Mouse (Mus musculus): ENCODE data around the gene Kdm2a. TPM values are rescaled to one million over a fixed set of nuclear protein-coding genes. Genes with fewer than 3 reads are reported as not detected.

Kdm2a gene
- polyA plus RNA-seq, 1 experiment = not detected

DNA sequence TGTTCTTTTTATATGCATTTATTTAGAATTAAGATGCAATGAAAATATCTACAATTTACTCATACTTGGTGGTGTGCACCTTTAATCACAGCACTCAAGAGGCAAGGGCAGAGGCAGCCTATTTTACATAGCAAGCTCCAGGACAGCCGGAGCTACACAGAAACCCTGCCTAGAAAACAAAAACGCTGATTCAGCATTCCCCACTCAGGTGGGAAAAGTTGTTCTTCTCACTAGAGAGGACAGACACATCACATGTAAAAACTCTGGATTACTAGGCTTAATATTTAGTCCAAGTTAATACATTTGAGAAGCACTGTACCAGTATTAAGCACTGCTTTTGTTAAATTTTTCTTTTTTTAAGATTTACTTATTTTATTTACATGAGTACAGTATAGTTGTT lies 48.6 kb downstream of the Kdm2a start:
- 92% methylated on average over 2 of the region's 2 CpGs for WGBS
- TF ChIP-seq POLR2A (IDR thresholded peaks at IDR 0.05; ENCODE audit: insufficient read depth, low read depth, low read length) = no peak
- TF ChIP-seq CTCF (IDR thresholded peaks at IDR 0.05; ENCODE audit: insufficient read depth, low read depth, low read length) = no peak
- H3K4me3 ChIP-seq (ENCODE audit: insufficient read depth, low read depth, low read length) = no peak overlapping the region
- no peak overlapping the region for H3K27ac ChIP-seq (ENCODE audit: insufficient read depth, low read depth, low read length)
- no peaks in the 10 kb centered on the region for H3K4me1 ChIP-seq (ENCODE audit: control insufficient read depth, insufficient read depth, low read length)

DNA sequence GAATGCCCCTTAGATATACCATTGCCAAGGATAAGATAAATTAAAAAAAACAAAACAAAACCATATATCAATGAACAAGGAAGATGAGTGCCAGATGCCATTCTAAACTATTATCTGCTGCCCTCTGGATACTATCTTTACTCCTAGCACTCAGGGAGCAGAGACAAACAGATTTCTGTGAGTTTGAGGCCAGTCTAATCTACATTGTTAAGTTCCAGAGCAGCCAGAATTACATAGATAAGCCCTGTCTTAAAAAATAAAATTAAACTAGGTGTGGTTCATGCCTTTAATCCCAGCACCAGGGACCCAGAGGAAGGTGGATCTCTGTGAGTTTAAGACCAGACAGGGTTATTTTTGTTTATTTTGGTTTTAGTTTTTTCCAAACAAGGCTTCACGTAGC lies 51.6 kb downstream of the Kdm2a start:
- no peaks in the 10 kb centered on the region for H3K4me1 ChIP-seq (ENCODE audit: control insufficient read depth, insufficient read depth, low read length)
- no peak overlapping the region for H3K27ac ChIP-seq (ENCODE audit: insufficient read depth, low read depth, low read length)
- 88% methylated on average over 1 of the region's 1 CpGs for WGBS
- no peak overlapping the region for H3K4me3 ChIP-seq (ENCODE audit: insufficient read depth, low read depth, low read length)
- TF ChIP-seq CTCF (IDR thresholded peaks at IDR 0.05; ENCODE audit: insufficient read depth, low read depth, low read length) (no peak), POLR2A (IDR thresholded peaks at IDR 0.05; ENCODE audit: insufficient read depth, low read depth, low read length) (no peak)

DNA sequence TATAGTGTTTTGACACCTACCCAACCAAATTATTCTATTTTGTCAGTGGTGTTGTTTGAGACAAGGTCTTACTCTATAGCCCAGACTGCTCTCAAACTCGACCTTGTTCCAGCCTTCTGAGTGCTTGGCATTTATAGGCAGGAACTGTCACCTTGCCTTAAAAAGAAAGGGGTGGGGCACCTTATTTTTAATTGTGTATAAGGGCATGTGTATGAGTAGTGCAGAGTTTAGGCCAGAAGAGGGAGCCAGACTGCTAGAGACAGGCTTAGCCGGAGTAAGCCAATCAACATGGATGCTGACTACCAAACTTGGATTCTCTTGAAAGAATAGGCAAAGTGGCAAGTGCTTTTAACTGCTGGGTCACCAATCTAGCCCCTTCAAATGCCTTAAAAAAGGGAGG lies 59.9 kb downstream of the Kdm2a start:
- Histone ChIP-seq H3K4me3 (ENCODE audit: insufficient read depth, low read depth, low read length) (no peak overlapping the region), H3K4me1 (ENCODE audit: control insufficient read depth, insufficient read depth, low read length) (no peaks in the 10 kb centered on the region), H3K27ac (ENCODE audit: insufficient read depth, low read depth, low read length) (no peak overlapping the region)
- WGBS = 16% methylated on average over 2 of the region's 2 CpGs
- TF ChIP-seq POLR2A (IDR thresholded peaks at IDR 0.05; ENCODE audit: insufficient read depth, low read depth, low read length) (no peak), CTCF (IDR thresholded peaks at IDR 0.05; ENCODE audit: insufficient read depth, low read depth, low read length) (no peak)

DNA sequence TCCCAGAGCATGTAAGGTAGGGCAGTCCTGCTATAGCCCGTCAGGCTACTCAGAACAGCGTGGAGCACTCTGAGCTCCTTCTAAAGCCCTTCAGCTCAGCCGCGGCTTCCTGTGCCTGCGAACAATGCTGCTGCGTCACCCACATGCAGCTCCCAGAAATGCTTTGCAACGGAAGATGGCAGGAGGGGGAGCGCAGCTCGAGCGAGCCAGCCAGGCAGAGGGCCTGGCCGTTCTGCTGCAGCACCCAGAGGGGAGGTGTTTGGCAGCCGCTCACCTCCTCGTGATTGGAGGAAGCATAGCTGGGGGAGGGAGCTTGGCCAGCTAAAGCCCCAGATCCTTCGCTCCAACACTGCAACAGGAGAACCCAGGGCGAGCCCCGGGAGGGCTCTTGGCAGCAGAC lies 64.3 kb downstream of the Kdm2a start:
- TF ChIP-seq CTCF (IDR thresholded peaks at IDR 0.05; ENCODE audit: insufficient read depth, low read depth, low read length) (no peak), POLR2A (IDR thresholded peaks at IDR 0.05; ENCODE audit: insufficient read depth, low read depth, low read length) (peak; percentile 48)
- under 1% methylated on average over 16 of the region's 16 CpGs for WGBS
- Histone ChIP-seq H3K27ac (ENCODE audit: insufficient read depth, low read depth, low read length) (peak overlapping the region; percentile 45), H3K4me1 (ENCODE audit: control insufficient read depth, insufficient read depth, low read length) (peaks cover 5% of the 10 kb centered on the region; the same call in 1 of the 2 replicates), H3K4me3 (ENCODE audit: insufficient read depth, low read depth, low read length) (peak overlapping the region; percentile 51)

DNA sequence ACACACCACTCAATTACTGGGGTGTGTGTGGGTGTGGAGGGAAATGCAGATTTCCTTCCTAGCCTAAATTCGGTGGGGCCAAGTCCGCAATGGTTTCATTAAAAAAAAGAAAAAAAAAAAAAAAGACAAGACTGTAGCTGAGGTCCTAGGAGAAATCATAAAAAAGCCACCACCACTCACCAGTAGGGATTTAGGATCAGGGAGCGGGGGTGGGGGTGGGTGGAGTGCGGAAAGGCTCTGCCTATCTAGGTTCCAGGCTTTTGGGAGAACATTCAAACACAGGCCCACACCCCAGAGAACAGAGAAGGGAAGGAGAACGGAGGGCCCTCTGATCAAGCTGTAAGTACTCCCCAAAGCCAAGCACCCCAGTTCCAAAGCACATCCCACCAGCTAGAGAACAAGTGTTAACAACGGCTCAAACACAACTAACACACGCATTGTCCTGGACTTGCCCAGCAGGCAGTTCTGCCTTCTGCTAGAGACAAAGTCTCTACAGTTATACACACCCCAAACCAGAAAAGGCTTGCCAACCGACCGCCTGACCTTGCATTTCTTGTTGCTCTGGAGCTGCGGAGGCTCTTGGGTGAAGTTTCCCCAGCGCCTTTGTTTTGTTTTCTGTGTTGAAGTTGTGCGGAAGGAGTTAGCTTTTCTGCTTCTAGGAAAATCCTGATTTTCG lies 64.8 kb downstream of the Kdm2a start:
- WGBS = under 1% methylated on average over 13 of the region's 13 CpGs
- peak overlapping the region; percentile 51 for H3K4me3 ChIP-seq (ENCODE audit: insufficient read depth, low read depth, low read length)
- TF ChIP-seq CTCF (IDR thresholded peaks at IDR 0.05; ENCODE audit: insufficient read depth, low read depth, low read length) (no peak), POLR2A (IDR thresholded peaks at IDR 0.05; ENCODE audit: insufficient read depth, low read depth, low read length) (no peak)
- peak overlapping the region; percentile 45 for H3K27ac ChIP-seq (ENCODE audit: insufficient read depth, low read depth, low read length)
- H3K4me1 ChIP-seq (ENCODE audit: control insufficient read depth, insufficient read depth, low read length) = peaks cover 5% of the 10 kb centered on the region; the same call in 1 of the 2 replicates

DNA sequence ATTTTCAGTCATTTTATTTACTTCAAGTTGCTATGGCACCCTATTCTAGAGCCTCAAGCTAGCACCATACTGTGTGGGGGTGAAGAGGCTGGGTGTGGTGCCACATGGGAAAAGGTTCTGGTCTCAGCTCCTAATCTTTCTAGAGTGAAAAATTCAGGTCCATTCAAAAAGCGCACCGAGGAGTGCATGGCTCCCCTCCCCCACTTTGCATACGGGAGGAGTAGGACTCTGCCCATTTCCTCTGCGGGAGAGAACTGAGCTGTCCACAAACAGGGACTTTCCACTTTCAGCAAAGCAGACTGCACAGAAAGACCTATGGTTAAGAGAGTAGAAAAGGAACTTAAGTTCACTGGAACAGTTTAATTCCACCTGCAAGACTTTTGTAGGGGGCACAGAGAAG lies 65.4 kb downstream of the Kdm2a start:
- under 1% methylated on average over 4 of the region's 4 CpGs for WGBS
- H3K27ac ChIP-seq (ENCODE audit: insufficient read depth, low read depth, low read length) = no peak overlapping the region
- TF ChIP-seq CTCF (IDR thresholded peaks at IDR 0.05; ENCODE audit: insufficient read depth, low read depth, low read length) (no peak), POLR2A (IDR thresholded peaks at IDR 0.05; ENCODE audit: insufficient read depth, low read depth, low read length) (no peak)
- peak overlapping the region; percentile 51 for H3K4me3 ChIP-seq (ENCODE audit: insufficient read depth, low read depth, low read length)
- peaks cover 5% of the 10 kb centered on the region; the same call in 1 of the 2 replicates for H3K4me1 ChIP-seq (ENCODE audit: control insufficient read depth, insufficient read depth, low read length)

DNA sequence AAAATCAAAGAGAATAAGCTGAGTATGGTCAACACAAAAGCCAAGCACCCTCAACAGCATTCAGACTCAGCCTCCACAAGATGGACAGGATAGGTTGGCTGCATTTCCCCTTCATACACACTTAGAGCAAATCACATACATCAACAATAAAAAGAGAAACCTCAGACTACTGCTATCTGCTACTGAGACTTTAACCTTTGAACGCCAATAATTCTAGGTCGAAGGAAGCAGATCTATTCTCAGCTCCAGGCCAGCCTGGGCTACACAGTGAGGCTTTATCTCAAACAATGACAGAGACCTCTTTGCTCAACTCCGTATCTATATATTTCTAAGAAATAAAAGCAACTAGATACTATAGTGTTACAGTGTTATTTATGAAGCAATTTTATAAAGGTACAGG lies 66.8 kb downstream of the Kdm2a start:
- no peak for TF ChIP-seq CTCF (IDR thresholded peaks at IDR 0.05; ENCODE audit: insufficient read depth, low read depth, low read length)
- 85% methylated on average over 3 of the region's 3 CpGs for WGBS
- Histone ChIP-seq H3K4me1 (ENCODE audit: control insufficient read depth, insufficient read depth, low read length) (peaks cover 5% of the 10 kb centered on the region; the same call in 1 of the 2 replicates), H3K27ac (ENCODE audit: insufficient read depth, low read depth, low read length) (no peak overlapping the region), H3K4me3 (ENCODE audit: insufficient read depth, low read depth, low read length) (no peak overlapping the region)

DNA sequence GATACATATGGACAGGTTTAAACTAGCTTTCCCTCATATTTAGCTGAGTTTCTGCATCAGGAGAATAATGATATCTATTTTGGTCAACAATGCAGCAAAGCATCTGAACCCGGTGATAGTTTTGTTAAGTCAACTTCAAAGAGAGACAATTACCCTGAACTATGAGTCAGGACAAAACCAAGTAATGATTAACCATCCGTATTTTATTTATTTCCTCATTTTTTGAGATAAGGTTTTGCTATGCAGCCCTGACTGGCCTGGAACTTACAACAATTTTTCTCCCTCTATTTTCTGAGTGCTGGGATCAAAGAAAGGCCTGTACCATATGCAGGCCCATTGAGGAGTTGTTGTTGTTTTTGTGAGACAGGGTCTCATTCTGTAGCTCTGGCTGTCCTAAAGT lies 67.5 kb downstream of the Kdm2a start:
- H3K27ac ChIP-seq (ENCODE audit: insufficient read depth, low read depth, low read length) = no peak overlapping the region
- WGBS = 59% methylated on average over 2 of the region's 2 CpGs
- TF ChIP-seq POLR2A (IDR thresholded peaks at IDR 0.05; ENCODE audit: insufficient read depth, low read depth, low read length) = no peak
- no peak for TF ChIP-seq CTCF (IDR thresholded peaks at IDR 0.05; ENCODE audit: insufficient read depth, low read depth, low read length)
- H3K4me3 ChIP-seq (ENCODE audit: insufficient read depth, low read depth, low read length) = no peak overlapping the region
- peaks cover 5% of the 10 kb centered on the region; the same call in 1 of the 2 replicates for H3K4me1 ChIP-seq (ENCODE audit: control insufficient read depth, insufficient read depth, low read length)

DNA sequence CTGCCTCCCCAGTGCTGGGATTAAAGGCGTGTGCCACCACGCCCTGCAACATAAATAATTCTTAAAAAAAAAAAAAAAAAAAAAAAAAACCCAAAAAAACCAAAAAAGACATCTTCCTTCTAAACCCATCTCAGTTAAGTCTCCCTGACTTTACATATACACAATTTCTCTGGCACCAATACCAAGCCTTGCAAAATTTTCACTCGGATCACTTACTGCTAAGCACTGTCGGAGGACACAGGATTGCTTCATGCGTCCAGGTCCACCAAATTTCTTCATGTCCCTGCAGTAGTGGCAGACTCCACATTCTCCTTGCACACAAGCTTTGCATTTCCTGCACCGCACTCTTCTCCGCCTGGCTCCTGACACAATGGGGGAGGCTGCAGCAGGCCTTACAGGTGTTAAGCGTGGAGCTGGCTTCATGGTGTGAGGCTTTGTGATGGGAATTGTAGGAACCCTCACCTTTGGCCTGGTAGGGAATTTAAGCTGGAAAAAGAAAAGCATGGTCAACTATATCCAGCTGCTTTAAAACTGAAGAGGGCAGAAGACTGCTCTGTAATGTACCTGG lies 69.3 kb downstream of the Kdm2a start:
- Histone ChIP-seq H3K27ac (ENCODE audit: insufficient read depth, low read depth, low read length) (no peak overlapping the region), H3K4me1 (ENCODE audit: control insufficient read depth, insufficient read depth, low read length) (peaks cover 5% of the 10 kb centered on the region; the same call in 1 of the 2 replicates), H3K4me3 (ENCODE audit: insufficient read depth, low read depth, low read length) (no peak overlapping the region)
- WGBS = 93% methylated on average over 8 of the region's 8 CpGs
- TF ChIP-seq CTCF (IDR thresholded peaks at IDR 0.05; ENCODE audit: insufficient read depth, low read depth, low read length) (no peak), POLR2A (IDR thresholded peaks at IDR 0.05; ENCODE audit: insufficient read depth, low read depth, low read length) (no peak)

All from olfactory bulb, adult 2 months (tissue).